Mouse (Mus musculus): Measurements from ENCODE around the gene Gpr88.

Gene Gpr88

DNA sequence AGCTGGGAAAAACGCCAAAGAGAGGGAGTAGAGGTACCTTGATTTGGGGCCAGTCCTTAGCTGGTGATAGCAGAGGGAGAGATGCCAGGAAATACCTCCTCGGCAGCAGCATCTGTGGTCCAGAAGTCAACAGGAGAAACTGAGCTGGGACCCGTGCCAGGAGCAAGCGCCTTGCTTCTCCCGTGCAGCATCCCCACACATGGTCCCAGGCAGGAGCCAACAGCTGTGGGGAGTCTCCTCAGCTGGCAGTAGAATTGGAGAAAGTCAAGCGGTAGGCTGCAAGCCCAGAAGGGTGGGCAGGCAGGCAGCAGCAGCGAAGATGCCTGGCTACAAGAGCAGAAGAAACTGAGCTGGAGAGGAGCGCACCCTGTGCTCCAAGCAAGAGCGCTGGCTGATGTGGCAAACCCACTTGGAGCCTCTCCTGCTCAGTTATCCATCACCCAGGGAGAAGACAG, at the start of gene Gpr88:
Gene Gpr88, minus strand, starts transcription at position 427 of the 455 bp plus-strand sequence.
- DNase-seq = peak; percentile 27

- no peak for DNase-seq
Observed at GRCm38 (mm10) chr3:116302581-116302980, 49.3 kb upstream of the Gpr88 start.

DNA sequence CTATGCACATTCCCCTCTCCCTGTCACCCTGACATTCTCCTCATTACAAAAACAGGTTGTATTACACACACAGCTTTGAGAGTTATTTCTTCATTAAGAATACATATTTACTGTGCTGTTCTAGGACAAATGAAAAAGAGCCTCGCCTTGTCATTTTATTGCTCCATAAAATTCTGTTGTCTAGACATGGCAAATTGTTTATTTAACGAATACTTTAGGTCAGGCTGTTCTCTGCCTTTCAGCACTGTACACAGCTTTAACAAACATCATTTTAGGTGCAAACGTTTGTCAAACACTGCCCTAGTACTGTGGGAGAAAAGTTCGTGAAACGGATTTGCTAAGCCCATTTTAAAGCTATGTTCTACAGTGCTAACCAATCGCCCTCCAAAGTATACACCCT, 48.5 kb upstream of the Gpr88 start:
- no peak for DNase-seq

GRCm38 (mm10) chr3:116298727-116299126, 45.4 kb upstream of the Gpr88 start:
- DNase-seq = no peak

GRCm38 (mm10) chr3:116298003-116298402, 44.7 kb upstream of the Gpr88 start:
- DNase-seq = no peak

DNA sequence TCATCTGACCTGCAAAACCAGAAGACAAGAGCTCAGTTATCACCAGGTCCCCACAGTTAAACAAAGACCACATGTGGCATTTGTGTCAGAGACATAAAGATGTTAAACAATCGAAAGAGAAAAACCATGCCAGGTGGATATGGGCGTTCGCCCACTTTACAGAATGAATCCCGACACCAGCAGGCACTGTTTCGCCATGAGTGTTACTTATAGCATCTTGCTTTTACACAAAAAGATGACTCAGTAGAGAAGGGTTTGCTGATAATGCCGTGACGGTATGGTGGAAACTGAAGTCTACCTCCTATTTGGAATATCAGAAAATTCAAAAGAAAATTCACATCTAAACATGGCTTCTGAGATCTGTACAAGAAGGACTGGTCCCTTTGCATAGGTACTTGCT, 43.9 kb upstream of the Gpr88 start:
- no peak for DNase-seq

DNA sequence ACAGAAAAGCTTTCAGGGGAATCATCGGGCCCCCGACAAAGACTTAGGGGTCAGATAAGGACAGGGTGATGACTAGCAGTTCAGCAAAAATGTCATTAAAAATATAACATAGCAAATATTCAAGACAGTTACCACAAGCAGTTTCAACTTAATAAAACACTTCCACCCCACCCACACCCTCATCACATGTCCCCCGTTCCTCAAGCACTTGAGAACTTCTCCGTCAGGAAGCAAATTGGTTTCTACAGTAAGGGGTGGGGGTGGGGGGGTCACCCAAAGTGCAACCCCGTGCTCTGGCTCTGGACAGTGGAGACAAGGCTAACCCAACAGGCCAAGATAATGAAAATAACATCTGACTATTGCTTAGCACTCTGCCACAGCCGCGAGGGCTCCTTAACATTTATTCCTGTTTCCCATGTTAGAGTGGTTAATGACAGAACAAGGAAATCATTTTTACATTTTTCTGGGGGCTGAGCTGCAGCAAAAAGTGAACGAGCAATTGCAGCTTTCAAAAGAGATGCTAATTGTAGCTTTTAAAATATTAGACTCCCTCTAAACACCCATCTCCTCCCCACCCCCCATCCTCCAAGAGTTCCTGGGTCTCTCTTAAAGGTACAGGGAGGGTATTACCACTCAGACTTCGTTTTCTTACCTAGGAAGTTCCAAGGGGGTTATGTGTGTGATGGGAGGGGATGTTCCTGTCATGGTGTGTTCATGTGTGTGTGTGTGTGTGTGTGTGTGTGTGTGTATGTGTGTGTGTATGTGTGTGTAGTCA, 36.9 kb upstream of the Gpr88 start:
- DNase-seq = no peak

- no peak for DNase-seq
Observed at GRCm38 (mm10) chr3:116288833-116289232, 35.5 kb upstream of the Gpr88 start.

- DNase-seq = no peak
Observed at GRCm38 (mm10) chr3:116284735-116285134, 31.4 kb upstream of the Gpr88 start.

GRCm38 (mm10) chr3:116283996-116284395, 30.7 kb upstream of the Gpr88 start:
- no peak for DNase-seq

DNA sequence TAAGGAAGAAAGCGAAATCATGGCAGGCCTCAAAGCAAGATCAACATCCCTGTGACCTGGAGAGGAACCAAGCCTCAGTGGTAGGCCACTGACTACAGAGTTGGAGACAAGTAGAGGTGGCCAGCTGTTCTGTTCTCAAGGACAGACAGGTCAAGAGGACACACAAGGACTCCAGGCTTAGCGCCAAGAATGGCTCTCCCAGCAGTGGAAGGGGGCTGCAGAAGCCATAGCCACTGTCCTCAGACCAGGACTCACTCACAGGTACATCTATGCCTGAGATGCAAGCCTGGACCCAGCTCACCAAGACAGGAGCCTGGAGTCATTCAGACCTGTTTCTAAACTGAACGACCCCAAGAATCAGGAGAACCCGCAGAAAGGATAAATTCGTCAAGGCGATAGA, 28.4 kb upstream of the Gpr88 start:
- DNase-seq = no peak

- DNase-seq = no peak
Observed at GRCm38 (mm10) chr3:116277146-116277545, 23.8 kb upstream of the Gpr88 start.

DNA sequence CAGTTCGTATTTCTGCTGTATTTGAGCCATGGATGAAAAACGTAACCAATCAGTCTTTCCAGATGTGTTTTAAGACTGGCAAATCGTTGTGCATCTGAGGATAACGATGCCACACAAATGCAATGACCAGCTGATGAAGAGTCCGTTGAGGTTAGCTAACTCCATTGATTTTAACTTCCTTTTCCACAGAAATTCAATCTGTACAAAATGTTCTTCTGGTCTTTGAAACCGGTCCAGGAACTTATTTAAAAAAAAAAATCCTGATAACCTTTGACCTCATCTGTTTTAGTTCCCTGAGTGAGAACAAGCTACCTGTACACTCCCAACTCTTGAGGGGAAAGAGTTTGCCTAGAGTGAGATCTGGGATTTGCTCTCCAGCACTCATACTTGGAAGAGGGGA, 18.4 kb upstream of the Gpr88 start:
- DNase-seq = no peak

DNA sequence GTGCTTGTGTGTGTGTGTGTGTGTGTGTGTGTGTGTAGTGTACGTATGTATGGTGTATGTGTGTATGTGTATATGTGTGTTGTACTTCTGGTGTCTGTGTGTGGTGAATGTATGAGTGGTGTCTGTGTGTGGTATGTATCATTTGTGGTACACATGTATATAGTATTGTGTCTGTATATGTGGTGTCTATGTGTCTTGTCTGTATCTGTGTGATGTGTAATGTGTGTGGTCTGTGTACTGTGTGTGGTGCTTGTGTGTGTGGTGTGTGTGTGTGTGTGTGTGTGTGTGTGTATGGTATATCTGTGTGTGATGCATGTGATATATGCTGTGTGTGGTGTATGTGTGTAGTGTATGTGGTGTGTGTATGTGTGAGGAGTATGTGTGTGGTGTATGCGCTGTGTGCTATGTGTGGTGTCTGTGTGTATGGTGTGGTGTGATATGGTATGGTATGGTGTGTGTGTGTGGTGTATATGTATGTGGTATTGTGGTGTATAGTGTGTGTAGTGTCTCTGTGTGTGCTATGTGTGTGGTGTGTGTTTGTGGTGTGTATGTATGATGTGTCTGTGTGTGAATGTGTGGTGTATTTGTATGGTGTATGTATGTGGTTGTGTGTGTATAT, 13.8 kb upstream of the Gpr88 start:
- no peak for DNase-seq

- no peak for DNase-seq
Observed at GRCm38 (mm10) chr3:116266360-116266759, 13.1 kb upstream of the Gpr88 start.

GRCm38 (mm10) chr3:116263977-116264376, 10.7 kb upstream of the Gpr88 start:
- no peak for DNase-seq

DNA sequence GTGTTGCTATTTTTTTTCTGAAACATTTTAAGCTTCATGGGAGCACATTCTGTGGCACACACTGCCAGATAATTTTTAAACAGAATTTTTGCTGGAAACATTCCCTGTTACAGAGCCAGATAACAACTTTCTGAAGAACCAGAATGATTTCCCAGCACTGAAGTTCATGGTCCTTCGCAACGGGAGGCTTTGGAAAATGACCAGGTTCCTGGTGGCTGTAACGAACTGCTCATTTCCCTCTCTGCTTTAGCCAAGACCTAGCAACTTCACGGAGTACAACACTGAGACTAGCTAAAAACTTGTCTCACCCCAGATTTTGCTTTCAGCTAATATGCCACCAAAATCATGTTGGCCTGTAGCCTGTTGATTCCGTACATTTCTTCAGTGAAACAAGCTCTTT, 9.8 kb upstream of the Gpr88 start:
- DNase-seq = no peak

DNA sequence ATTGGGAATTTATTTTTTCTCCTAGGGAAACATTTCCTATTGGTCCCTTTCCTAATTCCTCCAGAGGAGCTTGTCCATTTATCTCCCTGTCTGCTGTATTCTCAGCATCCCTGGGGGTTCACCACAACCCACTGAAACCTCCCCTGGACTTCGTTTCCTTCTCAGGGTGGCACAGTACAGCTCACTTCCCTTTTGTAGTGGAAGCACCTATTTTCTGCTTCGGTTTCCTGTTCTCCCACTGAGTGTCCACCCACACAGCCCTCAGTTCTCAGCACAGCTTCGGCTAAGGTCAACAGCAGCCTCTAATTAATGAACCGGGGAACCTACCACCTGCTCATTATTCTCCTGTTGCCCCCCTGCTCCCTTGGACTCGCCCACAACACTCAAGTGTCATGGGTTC, 2.8 kb upstream of the Gpr88 start:
- DNase-seq = no peak

GRCm38 (mm10) chr3:116252255-116253040, 855 bp downstream of the Gpr88 start:
- peak; percentile 7 for DNase-seq

DNA sequence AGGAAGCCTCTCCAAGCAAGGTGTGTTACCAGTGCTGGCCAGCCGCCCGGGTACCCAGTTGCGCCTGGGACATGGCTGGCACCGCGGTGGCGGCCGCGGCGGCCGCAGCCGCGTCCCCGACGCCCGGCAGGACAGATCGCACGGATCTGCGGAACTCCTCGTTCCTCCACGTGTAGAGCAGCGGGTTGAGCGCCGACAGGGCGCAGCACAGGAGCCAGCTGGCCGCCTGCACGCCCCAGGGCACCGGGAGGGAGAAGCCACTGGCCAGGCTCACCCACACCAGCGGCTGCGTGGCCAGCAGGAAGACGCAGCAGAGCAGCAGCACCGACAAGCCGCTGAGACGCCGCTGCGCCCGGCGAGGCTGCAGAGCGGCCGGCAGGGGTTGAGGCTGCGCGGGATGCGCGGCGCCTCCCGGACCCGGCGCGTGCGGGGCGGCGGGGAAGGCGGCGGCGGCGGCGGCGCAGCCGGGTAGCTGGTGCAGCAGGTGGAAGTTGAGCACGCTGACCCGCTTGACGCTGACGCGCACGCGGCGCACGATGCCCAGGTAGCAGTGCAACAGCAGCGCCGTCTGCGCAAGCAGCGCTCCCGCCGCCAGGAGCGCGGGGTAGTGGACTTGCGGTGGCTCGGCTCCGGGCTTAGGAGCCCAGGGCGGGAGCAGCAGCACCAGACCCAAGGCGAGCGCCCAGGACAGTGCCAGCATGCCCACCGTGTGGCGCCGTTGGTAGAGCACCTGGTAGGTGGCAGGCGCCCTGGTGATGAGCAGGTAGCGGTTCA, 1.6 kb downstream of the Gpr88 start:
- peak; percentile 38 for DNase-seq

DNA sequence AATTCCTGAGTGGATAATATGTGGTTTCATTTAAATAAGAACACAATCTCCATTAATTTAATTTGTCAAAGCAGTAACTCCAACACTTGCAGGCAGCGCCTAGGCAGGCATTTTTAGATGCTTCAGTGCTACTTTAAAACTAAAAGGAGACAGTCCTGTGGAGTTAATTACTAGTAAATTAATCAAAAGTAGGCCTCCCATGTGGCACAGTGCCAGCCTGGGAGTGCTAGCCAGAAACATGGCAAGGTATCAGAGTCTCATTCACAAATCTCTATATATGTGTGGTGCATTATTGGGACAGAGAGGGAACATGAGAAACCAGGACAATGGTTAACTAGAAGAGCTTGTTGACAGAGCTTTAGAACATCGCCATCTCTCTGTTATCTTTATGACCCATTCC, 4.3 kb downstream of the Gpr88 start:
- no peak for DNase-seq

DNA sequence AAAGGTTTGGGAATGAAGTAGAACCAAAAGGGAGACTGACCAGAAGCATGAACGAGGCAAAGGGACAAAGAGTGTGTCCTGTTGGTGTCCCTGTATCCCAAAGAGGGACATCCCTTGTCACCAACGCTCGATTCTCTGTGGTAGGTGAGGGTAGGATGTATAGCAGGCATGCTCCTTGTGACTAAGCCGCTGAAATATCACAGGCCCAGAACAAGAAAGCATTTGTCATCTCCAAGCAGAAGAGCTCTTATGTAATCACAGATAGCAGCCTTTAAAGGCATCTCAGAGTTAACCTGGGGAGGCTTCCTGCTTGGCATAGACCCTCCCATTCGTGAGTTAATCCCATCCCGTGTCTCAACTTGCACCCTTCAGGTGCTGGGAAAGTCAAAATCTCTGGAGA, 8.8 kb downstream of the Gpr88 start:
- DNase-seq = no peak

- DNase-seq = no peak
Observed at GRCm38 (mm10) chr3:116242685-116243084, 10.6 kb downstream of the Gpr88 start.
